Mouse (Mus musculus) ES-CJ7 (cell line): ENCODE measurements around the gene Gm20604.

ENCODE experiments used
- DNase-seq: peaks from one replicate; pipeline ENCODE4 v3.0.0; 2011; ENCODE audit warnings: low read depth, low spot score

The Gm20604 gene

DNA sequence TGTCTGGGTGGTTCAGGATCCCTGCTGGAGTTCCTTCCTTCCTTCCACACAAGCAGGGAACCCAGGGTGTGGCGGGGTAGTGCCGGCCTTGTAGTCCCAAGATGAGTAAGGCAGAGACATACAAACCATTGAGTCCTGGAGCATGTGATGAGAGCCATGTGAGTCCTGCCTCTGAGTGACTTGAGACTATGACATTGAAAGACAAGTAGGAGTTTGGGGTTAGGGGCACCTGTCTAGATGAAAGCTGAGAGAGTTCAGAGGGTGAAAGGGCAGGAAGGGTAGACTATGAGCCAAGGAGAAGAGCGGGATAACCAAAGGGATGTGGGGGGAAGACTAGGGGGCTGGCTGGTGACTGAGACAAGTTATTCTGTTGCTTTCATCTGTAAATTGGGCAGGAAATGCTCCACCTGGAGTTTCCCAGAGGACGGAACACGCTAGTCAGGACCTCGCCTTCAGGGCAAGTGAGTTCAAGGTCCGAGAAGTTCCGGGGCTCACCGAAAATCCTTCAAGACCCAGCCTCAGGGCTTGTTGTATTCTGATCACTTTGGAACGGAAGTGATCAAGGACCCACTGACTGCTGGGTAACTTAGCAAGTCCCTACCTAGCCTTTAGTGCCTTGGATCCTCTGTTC is 51.5 kb downstream of the Gm20604 start:
- peak; percentile 97 for DNase-seq

- peak; percentile 60 for DNase-seq
Measured at GRCm38 (mm10) chr12:102705906-102706640, 52.4 kb downstream of the Gm20604 start.

DNA sequence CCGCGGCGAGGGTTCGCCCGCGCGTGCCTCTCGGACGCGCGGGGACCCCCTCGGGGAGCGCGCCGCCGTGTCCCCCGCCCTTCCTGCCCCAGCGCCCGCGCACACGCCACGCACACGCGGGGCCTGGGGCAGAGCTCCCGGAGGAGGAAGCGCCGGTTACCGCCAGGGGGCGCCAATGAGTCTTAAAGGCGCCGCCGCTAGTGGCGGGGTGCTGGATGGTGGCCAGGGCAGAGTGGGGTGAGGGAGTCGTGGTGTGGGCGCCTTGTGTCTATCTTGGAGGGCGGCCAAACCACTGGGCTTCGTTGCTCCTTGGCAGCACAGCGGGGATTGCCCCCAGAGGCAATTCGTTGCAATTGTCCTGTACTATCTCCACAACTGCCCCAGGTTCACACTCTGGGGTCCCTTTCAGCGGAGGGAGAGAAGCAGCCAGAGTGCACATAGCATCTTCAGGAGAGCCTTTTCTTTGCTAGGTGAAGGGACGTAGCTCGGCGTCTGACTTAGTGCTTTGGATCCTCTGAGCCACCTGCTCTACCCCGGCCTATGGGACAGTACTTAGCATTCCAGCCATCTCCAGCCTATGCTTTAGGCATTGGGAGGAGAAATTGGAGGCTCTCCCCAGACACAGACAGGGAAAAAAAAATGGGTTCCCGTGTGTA is 53.1 kb downstream of the Gm20604 start:
- peak; percentile 75 for DNase-seq

DNA sequence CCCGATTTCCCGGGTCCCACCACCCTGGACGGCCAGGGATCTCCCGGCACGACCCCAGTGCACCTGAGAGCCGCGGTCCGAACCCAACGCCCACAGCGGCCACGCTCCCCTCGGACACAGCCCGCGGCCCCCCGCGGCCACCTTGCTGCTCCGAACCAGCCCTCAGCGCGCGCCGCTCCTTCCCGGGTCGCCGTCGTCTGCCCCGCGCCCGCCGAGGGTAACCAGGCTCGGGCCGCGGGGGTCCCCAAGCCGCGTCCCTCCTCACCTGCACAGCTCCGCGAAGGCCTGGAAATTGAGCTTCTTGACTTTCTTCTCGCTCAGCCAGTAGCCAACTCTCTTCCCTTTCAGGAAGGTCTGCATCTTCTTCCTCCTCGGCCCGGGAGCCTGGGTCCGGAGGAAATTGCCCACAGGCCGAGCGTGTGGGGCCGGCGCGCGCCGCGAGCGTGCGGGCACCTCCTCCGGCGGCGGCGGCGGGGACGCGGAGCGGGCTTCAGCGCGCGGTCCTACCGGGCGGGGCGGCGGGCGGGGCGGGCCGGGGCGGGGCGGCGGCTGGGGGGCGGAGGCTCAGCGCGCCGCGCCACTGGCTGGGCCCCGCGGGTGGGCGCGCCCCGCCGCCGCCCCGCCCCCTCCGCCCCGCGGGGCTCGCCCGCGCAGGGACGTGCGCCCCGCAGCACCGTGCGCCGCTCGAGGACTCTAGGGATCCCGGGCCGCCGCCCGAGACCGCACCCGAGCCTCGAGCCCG is 53.8 kb downstream of the Gm20604 start, which contains the start of gene Itpk1:
Gene Itpk1 (minus strand): TSS at position 474 of the 742 bp plus-strand sequence.
- peak; percentile 39 for DNase-seq

GRCm38 (mm10) chr12:102703921-102704408 is 54.5 kb downstream of the Gm20604 start:
- no peak for DNase-seq

- no peak for DNase-seq
Measured at GRCm38 (mm10) chr12:102703441-102703840, 55.0 kb downstream of the Gm20604 start.

DNA sequence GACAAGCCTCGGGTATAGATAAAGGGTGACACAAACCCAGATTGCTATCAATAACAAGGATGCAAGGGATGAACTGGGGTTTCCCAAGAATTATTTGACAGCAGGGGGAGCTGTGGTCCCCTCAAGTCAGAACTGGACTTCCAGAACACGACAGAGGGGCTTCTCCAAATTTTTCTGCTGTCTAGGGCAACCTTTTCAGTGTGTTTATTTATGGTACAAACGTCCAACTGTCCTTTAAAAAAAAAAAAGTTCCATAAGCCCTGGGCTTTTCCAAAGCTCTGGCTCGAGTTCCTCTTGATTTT is 55.4 kb downstream of the Gm20604 start:
- peak; percentile 71 for DNase-seq

DNA sequence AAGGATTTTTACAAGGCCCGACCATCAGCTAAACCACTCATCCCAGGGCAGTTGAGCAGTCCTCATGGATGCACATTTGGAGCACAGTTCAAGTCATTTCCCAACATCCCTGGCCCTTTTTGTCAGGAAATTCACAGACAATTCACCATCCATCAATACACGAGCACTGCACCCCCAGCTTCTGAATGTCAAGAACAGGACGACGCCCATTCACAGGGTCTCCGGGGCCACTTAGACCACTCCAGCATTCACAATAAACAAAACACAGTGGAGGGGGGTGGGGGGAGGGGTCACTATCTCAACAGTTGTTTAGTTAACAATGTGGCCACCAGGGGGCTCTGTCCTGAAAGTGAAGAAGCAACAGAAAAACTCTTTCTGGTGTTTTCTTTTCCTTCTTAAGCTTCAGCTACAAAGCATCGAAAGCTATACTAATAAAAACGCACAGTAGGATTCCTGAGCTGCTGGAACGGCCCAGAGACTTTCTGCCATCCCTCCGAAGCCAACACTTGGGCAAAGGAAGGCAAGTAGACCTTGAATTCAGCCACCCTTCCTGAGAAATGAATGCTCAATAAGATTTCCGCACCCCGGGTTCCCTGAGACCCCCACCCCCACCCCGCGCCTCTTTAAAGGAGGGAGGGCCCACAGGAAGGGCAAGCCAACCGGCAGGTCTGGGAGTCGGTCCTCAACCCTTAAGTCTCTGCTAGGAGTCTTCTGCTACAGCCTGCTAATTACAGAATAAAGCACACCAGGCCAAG is 55.9 kb downstream of the Gm20604 start:
- peak; percentile 89 for DNase-seq

GRCm38 (mm10) chr12:102701691-102702207 is 56.7 kb downstream of the Gm20604 start:
- no peak for DNase-seq

GRCm38 (mm10) chr12:102700453-102700852 is 58.0 kb downstream of the Gm20604 start:
- DNase-seq = no peak

- no peak for DNase-seq
Measured at GRCm38 (mm10) chr12:102699156-102699555, 59.3 kb downstream of the Gm20604 start.

DNA sequence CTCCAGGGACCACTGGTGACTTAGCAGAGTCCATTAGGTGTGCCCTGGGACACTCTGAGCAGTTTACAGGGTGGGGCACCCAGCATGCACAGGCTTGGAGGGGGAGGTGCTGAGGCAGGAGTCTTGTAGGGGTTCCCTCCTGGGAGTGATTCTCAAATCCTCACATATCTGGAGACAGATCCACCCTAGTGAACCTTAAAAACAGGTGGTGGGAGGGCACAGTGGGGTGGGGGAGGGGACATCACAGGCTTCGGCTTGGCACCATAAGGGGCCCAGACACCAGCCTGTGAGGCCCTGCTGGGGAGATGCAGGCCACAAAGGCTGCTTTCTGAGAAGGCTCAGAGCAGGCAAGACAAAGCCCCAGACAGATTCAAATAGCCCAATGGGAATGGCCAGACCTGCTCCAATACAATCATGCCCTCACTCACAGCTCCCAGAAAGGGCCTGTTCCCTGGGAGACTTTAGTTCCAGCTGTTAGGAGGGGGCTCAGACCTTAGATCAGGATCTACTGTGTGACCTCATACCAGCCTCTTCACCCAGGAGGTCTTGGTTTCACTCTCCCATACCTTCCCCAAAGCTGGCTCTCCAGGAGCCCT is 60.3 kb downstream of the Gm20604 start:
- DNase-seq = no peak

DNA sequence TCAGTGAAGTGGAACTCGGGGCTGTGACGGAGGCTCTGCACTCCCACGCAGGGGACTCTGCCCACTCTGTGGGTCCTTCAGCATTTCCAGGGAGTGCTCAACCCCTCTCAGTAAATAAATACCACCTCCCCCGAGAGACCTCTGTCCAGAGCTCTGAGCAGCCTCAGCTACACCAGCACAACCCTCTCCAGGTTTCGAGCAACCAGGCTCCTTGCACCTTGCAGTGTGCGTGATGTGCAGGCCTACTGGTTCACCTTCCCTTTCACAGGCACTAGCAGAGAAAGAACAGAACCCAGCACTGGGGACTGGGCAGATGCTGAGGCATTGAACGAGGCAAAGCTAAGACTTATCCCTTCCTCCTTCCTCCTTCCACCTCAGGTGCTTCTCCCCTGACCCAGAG is 61.1 kb downstream of the Gm20604 start:
- DNase-seq = no peak

- DNase-seq = no peak
Measured at GRCm38 (mm10) chr12:102696635-102697354, 61.7 kb downstream of the Gm20604 start.

- no peak for DNase-seq
Measured at GRCm38 (mm10) chr12:102695369-102696239, 62.9 kb downstream of the Gm20604 start.

GRCm38 (mm10) chr12:102691761-102692160 is 66.7 kb downstream of the Gm20604 start:
- DNase-seq = no peak
